ENCODE assay signal across 20 mouse cellular contexts in the genomic region with DNA sequence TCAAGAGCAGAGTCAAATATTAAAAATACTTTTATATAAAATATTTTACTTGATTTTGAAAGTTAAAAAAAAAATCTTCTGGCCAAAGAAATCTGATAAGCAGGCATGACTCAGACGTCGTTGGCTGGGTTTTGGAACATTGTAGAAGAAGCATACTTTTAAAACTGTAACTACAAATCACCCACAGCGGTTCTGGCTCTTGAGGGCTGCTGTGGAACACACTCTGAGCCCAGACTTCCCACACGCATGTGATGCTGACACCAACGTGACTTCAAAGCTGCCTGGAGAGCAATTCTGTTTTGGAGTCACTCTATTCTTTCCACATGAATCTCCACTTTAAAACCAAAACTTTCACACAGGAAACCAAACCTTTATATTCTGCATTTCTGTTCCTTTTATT.
DNase-seq lines count a peak whose midpoint lies in the region; ATAC-seq and TF ChIP-seq lines count a peak whose summit lies in the region.
"Had no signal": no experiment of that assay in that cellular context is flagged by ENCODE, and none has a peak within 500 bp of the region (broad histone marks: within the 10 kb centered on the region; RNA-seq: fewer than 3 reads in every experiment).

No protein-coding gene starts in this region.

- no peak for ATAC-seq in megakaryocyte progenitor cell, adult 5-6 weeks (replicated peaks; ENCODE audit: poor library complexity)
- ATAC-seq: hindbrain, postnatal 0 days; Patski had no signal

- no peaks in the 10 kb centered on the region for H3K79me2 ChIP-seq in myocyte (ENCODE audit: control insufficient read depth, insufficient read depth)

- no peak overlapping the region for H3K4me3 ChIP-seq in myocyte
- H3K4me3 ChIP-seq: embryonic facial prominence, embryonic 13.5 days; forebrain, embryonic 12.5 days had no signal

- H3K4me2 ChIP-seq in myocyte (ENCODE audit: low read depth): peak overlapping the region; percentile 25
- H3K4me2 ChIP-seq: embryonic facial prominence, embryonic 13.5 days; forebrain, embryonic 12.5 days; midbrain, embryonic 11.5 days had no signal

- DNase-seq in adrenal gland, postnatal 14 days: peak; percentile 3
- no peak for DNase-seq in adrenal gland, postnatal 4 days (ENCODE audit: low spot score in 2 of 2)
- DNase-seq in right cerebral cortex, adult 18-20 months: peak; percentile 73
- no peak for DNase-seq in right cerebral cortex, postnatal 4 days
- peak; percentile 39 to 64 for DNase-seq in frontal cortex, postnatal 36 days (ENCODE audit: low spot score in 2 of 2)
- no peak for DNase-seq in spleen, adult 18-20 months
- DNase-seq: cerebellum, adult 11-12 months; cerebellum, postnatal 36 days; gastrocnemius, postnatal 14 days; heart, postnatal 14 days; kidney, adult 8-10 months; lung, postnatal 10 days; thymus, postnatal 25 days had no signal

- H3K27me3 ChIP-seq in myocyte (ENCODE audit: control insufficient read depth, insufficient read depth, insufficient read length): no peaks in the 10 kb centered on the region
- H3K27me3 ChIP-seq: embryonic facial prominence, embryonic 13.5 days; forebrain, embryonic 12.5 days; Patski had no signal

- H3ac ChIP-seq in myocyte (ENCODE audit: control insufficient read depth, insufficient read length): no peak overlapping the region

- no peak for TF ChIP-seq POLR2A in myocyte (IDR thresholded peaks at IDR 0.05; ENCODE audit: insufficient read length, low read depth)

- no peaks in the 10 kb centered on the region for H3K36me3 ChIP-seq in myocyte (ENCODE audit: control insufficient read depth, insufficient read depth)
- H3K36me3 ChIP-seq: embryonic facial prominence, embryonic 13.5 days; forebrain, embryonic 12.5 days had no signal

TF ChIP-seq in myocyte, 11 proteins besides CTCF, POLR2A, EP300 and RAD21:
- TF ChIP-seq USF1 (IDR thresholded peaks at IDR 0.05; ENCODE audit: low read depth): peak; percentile 20
- no peak for TF ChIP-seq MYOD1 (IDR thresholded peaks at IDR 0.05; ENCODE audit: control insufficient read depth in 1 of 3, insufficient read length in 2 of 3, low read depth in 2 of 3)

Comparison
In these comparisons a context has a peak if more than half of its experiments do, and no peak if none do; other contexts are left out.
1. DNase-seq: peak in adrenal gland, postnatal 14 days (single experiment), right cerebral cortex, adult 18-20 months (single experiment) and frontal cortex, postnatal 36 days (2 of 2); none in adrenal gland, postnatal 4 days (0 of 2), right cerebral cortex, postnatal 4 days (single experiment) and spleen, adult 18-20 months (0 of 2).